Mouse (Mus musculus): ENCODE results near the gene Hes7. TPM values are rescaled to one million over a fixed set of nuclear protein-coding genes. Genes with fewer than 3 reads are reported as not detected.

The Hes7 gene
- polyA plus RNA-seq, 1 experiment from 2014 or later = 0.26 TPM

GRCm38 (mm10) chr11:69075764-69076479, 44.3 kb upstream of the Hes7 start:
- Histone ChIP-seq H3K9ac (replicated peaks; ENCODE audit: low read length) (no peak overlapping the region), H3K27ac (replicated peaks; ENCODE audit: low read depth, low read length) (no peak overlapping the region), H3K27me3 (ENCODE audit: control insufficient read depth, insufficient read depth, low read length) (no peaks in the 10 kb centered on the region), H3K4me1 (ENCODE audit: control insufficient read depth, insufficient read depth, low read length) (peaks cover 16% of the 10 kb centered on the region), H3K4me2 (ENCODE audit: low read length) (no peak overlapping the region), H3K4me3 (replicated peaks; ENCODE audit: low read depth, low read length) (no peak overlapping the region), H3K36me3 (ENCODE audit: control insufficient read depth, insufficient read depth, low read length) (no peaks in the 10 kb centered on the region), H3K9me3 (ENCODE audit: control insufficient read depth, low read length) (no peaks in the 10 kb centered on the region)
- no peak for DNase-seq
- WGBS = 51% methylated on average over 8 of the region's 9 CpGs
- ATAC-seq (ENCODE audit: low FRiP score, low TSS enrichment) = no peak

DNA sequence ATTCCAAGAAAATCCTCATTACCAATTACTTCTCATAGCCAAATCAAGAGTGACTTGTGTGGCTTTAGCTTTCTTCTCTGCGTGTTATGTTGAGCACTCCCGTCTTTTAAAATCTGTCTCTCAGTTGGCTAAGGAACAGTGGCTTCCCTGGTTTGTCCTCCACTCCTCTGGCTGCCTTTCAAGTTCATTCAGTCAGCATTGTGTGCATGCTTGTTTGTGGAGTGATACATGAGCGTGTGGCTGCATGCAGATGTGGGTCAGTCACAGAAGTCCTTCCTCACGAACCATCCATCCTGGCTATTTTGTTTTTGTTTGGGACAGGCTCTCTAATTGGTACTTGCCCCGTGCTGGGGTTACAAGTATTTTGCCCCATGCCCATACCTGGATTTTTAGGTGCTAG, 43.6 kb upstream of the Hes7 start:
- DNase-seq (no peak), ATAC-seq (ENCODE audit: low FRiP score, low TSS enrichment) (no peak)
- H3K9me3 ChIP-seq (ENCODE audit: control insufficient read depth, low read length) = no peaks in the 10 kb centered on the region
- no peak overlapping the region for H3K9ac ChIP-seq (replicated peaks; ENCODE audit: low read length)
- WGBS = 72% methylated on average over 5 of the region's 5 CpGs
- H3K27me3 ChIP-seq (ENCODE audit: control insufficient read depth, insufficient read depth, low read length) = no peaks in the 10 kb centered on the region
- peaks cover 10% of the 10 kb centered on the region for H3K4me1 ChIP-seq (ENCODE audit: control insufficient read depth, insufficient read depth, low read length)
- no peaks in the 10 kb centered on the region for H3K36me3 ChIP-seq (ENCODE audit: control insufficient read depth, insufficient read depth, low read length)
- H3K4me2 ChIP-seq (ENCODE audit: low read length) = no peak overlapping the region
- H3K27ac ChIP-seq (replicated peaks; ENCODE audit: low read depth, low read length) = no peak overlapping the region
- H3K4me3 ChIP-seq (replicated peaks; ENCODE audit: low read depth, low read length) = no peak overlapping the region

DNA sequence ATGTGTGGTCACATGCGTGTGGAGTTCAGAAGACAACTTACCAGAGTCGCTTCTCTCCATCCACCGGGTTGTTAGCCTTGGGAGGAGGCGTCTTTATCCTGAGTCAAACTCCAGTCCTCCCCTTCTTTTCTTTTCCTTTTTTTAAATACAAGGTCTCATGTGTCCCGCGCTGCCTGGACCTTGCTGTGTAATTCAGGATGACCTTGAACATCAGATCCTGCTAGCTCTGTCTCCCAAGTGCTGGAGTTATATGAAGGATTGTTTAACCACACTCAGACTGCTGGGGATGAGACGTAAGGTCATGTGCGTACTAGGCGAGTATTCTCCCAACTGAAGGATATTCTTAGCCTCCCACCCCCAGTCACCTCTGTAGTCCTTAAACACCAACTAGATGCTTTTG, 42.9 kb upstream of the Hes7 start:
- peaks cover 4% of the 10 kb centered on the region for H3K4me1 ChIP-seq (ENCODE audit: control insufficient read depth, insufficient read depth, low read length)
- H3K4me2 ChIP-seq (ENCODE audit: low read length) = no peak overlapping the region
- H3K27ac ChIP-seq (replicated peaks; ENCODE audit: low read depth, low read length) = no peak overlapping the region
- no peak overlapping the region for H3K4me3 ChIP-seq (replicated peaks; ENCODE audit: low read depth, low read length)
- ATAC-seq (ENCODE audit: low FRiP score, low TSS enrichment) = no peak
- no peaks in the 10 kb centered on the region for H3K9me3 ChIP-seq (ENCODE audit: control insufficient read depth, low read length)
- H3K27me3 ChIP-seq (ENCODE audit: control insufficient read depth, insufficient read depth, low read length) = no peaks in the 10 kb centered on the region
- 83% methylated on average over 9 of the region's 9 CpGs for WGBS
- no peaks in the 10 kb centered on the region for H3K36me3 ChIP-seq (ENCODE audit: control insufficient read depth, insufficient read depth, low read length)
- H3K9ac ChIP-seq (replicated peaks; ENCODE audit: low read length) = no peak overlapping the region
- DNase-seq = no peak

DNA sequence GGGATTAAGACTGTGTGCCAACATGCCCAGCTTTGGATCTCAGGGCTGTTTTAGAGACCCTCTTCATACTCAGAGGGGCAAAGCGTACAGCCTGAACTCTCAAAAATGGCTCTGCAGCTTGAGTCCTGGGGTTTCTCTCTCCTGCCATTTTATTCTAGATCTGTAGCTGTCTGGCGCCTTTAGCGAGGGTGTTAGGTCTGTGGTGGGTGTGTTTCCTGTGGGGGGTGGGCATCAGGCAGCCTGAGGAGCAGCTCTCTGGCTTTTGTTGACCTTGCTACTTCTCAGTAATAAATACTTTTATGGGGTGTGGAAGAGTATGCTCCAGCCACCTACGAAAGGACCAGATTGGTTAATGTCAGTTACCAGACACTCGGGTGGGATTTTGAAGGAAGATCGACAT, 42.2 kb upstream of the Hes7 start:
- Histone ChIP-seq H3K36me3 (ENCODE audit: control insufficient read depth, insufficient read depth, low read length) (no peaks in the 10 kb centered on the region), H3K27me3 (ENCODE audit: control insufficient read depth, insufficient read depth, low read length) (no peaks in the 10 kb centered on the region), H3K4me2 (ENCODE audit: low read length) (no peak overlapping the region), H3K4me1 (ENCODE audit: control insufficient read depth, insufficient read depth, low read length) (no peaks in the 10 kb centered on the region), H3K27ac (replicated peaks; ENCODE audit: low read depth, low read length) (no peak overlapping the region), H3K9ac (replicated peaks; ENCODE audit: low read length) (no peak overlapping the region), H3K4me3 (replicated peaks; ENCODE audit: low read depth, low read length) (no peak overlapping the region), H3K9me3 (ENCODE audit: control insufficient read depth, low read length) (no peaks in the 10 kb centered on the region)
- DNase-seq (no peak), ATAC-seq (ENCODE audit: low FRiP score, low TSS enrichment) (no peak)
- 85% methylated on average over 6 of the region's 6 CpGs for WGBS

DNA sequence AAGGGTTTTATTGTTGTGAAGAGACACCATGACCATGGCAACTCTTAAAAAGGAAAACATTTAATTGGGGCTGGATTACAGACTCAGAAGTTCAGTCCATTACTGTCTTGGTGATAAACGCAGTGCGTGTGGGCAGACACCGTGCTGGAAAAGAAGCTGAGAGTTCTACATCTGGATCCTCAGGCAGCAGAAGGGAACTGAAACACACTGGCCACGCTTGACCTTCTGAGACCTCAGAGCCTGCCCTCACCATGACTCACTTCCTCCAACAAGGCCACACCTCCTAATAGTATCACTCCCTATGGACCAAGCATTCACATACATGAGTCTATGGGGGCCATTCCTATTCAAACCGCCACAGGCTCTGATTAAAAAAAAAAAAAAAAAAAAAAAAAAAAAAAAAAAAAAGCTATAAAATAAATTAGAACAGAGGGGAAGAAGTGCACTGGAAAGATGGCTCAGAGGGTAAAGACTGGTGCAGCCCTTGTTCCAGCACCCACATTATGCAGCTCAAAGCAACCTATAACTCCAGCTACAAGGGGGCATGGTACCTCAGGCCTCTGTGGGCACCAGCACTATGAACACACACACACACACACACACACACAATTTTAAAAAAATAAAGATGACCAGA, 41.3 kb upstream of the Hes7 start:
- Histone ChIP-seq H3K9me3 (ENCODE audit: control insufficient read depth, low read length) (no peaks in the 10 kb centered on the region), H3K4me1 (ENCODE audit: control insufficient read depth, insufficient read depth, low read length) (no peaks in the 10 kb centered on the region), H3K27ac (replicated peaks; ENCODE audit: low read depth, low read length) (no peak overlapping the region), H3K4me3 (replicated peaks; ENCODE audit: low read depth, low read length) (no peak overlapping the region), H3K36me3 (ENCODE audit: control insufficient read depth, insufficient read depth, low read length) (no peaks in the 10 kb centered on the region), H3K4me2 (ENCODE audit: low read length) (no peak overlapping the region), H3K27me3 (ENCODE audit: control insufficient read depth, insufficient read depth, low read length) (no peaks in the 10 kb centered on the region), H3K9ac (replicated peaks; ENCODE audit: low read length) (no peak overlapping the region)
- WGBS = 79% methylated on average over 5 of the region's 5 CpGs
- DNase-seq (no peak), ATAC-seq (ENCODE audit: low FRiP score, low TSS enrichment) (no peak)

- H3K27me3 ChIP-seq (ENCODE audit: control insufficient read depth, insufficient read depth, low read length) = no peaks in the 10 kb centered on the region
- no peak overlapping the region for H3K27ac ChIP-seq (replicated peaks; ENCODE audit: low read depth, low read length)
- no peak overlapping the region for H3K9ac ChIP-seq (replicated peaks; ENCODE audit: low read length)
- H3K4me2 ChIP-seq (ENCODE audit: low read length) = no peak overlapping the region
- H3K4me1 ChIP-seq (ENCODE audit: control insufficient read depth, insufficient read depth, low read length) = no peaks in the 10 kb centered on the region
- ATAC-seq (ENCODE audit: low FRiP score, low TSS enrichment) (no peak), DNase-seq (no peak)
- H3K9me3 ChIP-seq (ENCODE audit: control insufficient read depth, low read length) = no peaks in the 10 kb centered on the region
- H3K4me3 ChIP-seq (replicated peaks; ENCODE audit: low read depth, low read length) = no peak overlapping the region
- 89% methylated on average over 15 of the region's 15 CpGs for WGBS
- no peaks in the 10 kb centered on the region for H3K36me3 ChIP-seq (ENCODE audit: control insufficient read depth, insufficient read depth, low read length)
Measured at GRCm38 (mm10) chr11:69080102-69080854, 39.9 kb upstream of the Hes7 start.

DNA sequence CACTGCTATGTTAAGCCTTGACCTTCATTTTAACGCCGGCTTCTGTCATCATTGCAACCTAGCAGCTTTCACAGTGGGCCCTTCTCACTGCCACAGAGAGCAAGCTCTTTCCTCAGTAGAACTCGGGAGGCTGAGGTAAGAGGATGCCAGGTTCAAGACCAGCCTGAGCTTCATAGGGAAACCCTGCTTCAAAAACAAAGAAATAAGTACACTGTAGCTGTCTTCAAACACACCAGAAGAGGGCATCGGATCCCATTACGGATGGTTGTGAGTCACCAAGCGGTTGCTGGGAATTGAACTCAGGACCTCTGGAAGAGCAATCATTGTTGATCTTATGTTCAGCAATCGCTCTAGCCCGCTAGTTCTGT, 39.4 kb upstream of the Hes7 start:
- no peak overlapping the region for H3K9ac ChIP-seq (replicated peaks; ENCODE audit: low read length)
- no peaks in the 10 kb centered on the region for H3K36me3 ChIP-seq (ENCODE audit: control insufficient read depth, insufficient read depth, low read length)
- H3K27me3 ChIP-seq (ENCODE audit: control insufficient read depth, insufficient read depth, low read length) = no peaks in the 10 kb centered on the region
- H3K4me1 ChIP-seq (ENCODE audit: control insufficient read depth, insufficient read depth, low read length) = no peaks in the 10 kb centered on the region
- H3K4me3 ChIP-seq (replicated peaks; ENCODE audit: low read depth, low read length) = no peak overlapping the region
- ATAC-seq (ENCODE audit: low FRiP score, low TSS enrichment) (no peak), DNase-seq (no peak)
- H3K27ac ChIP-seq (replicated peaks; ENCODE audit: low read depth, low read length) = no peak overlapping the region
- no peaks in the 10 kb centered on the region for H3K9me3 ChIP-seq (ENCODE audit: control insufficient read depth, low read length)
- H3K4me2 ChIP-seq (ENCODE audit: low read length) = no peak overlapping the region
- WGBS = 84% methylated on average over 8 of the region's 8 CpGs

DNA sequence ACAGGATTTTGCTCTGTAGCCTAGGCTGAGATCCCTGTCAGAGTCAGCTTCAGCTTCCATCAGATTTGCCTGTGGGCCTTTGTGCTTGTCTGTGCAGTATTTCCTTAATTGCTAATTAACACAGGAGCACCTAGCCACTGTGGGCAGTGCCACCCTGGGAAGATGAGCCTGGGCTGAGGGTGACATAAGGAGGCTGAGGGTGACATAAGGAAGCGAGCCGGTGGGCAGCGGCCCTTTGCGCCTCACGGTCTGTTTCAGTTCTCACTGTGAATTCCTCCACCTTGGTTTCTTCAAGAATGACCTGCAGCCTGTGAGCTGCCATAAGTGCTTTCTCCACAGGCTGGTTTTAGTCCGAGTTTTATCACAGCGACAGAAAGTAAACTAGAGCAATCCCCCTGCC, 38.6 kb upstream of the Hes7 start:
- DNase-seq (no peak), ATAC-seq (ENCODE audit: low FRiP score, low TSS enrichment) (no peak)
- no peak overlapping the region for H3K9ac ChIP-seq (replicated peaks; ENCODE audit: low read length)
- H3K27me3 ChIP-seq (ENCODE audit: control insufficient read depth, insufficient read depth, low read length) = no peaks in the 10 kb centered on the region
- H3K27ac ChIP-seq (replicated peaks; ENCODE audit: low read depth, low read length) = no peak overlapping the region
- H3K4me3 ChIP-seq (replicated peaks; ENCODE audit: low read depth, low read length) = no peak overlapping the region
- H3K9me3 ChIP-seq (ENCODE audit: control insufficient read depth, low read length) = no peaks in the 10 kb centered on the region
- WGBS = 88% methylated on average over 7 of the region's 7 CpGs
- no peaks in the 10 kb centered on the region for H3K4me1 ChIP-seq (ENCODE audit: control insufficient read depth, insufficient read depth, low read length)
- no peak overlapping the region for H3K4me2 ChIP-seq (ENCODE audit: low read length)
- no peaks in the 10 kb centered on the region for H3K36me3 ChIP-seq (ENCODE audit: control insufficient read depth, insufficient read depth, low read length)

- ATAC-seq (ENCODE audit: low FRiP score, low TSS enrichment) = no peak
- H3K27ac ChIP-seq (replicated peaks; ENCODE audit: low read depth, low read length) = no peak overlapping the region
- no peak overlapping the region for H3K9ac ChIP-seq (replicated peaks; ENCODE audit: low read length)
- H3K27me3 ChIP-seq (ENCODE audit: control insufficient read depth, insufficient read depth, low read length) = no peaks in the 10 kb centered on the region
- peaks cover 15% of the 10 kb centered on the region for H3K4me1 ChIP-seq (ENCODE audit: control insufficient read depth, insufficient read depth, low read length)
- WGBS = 67% methylated on average over 6 of the region's 6 CpGs
- H3K4me3 ChIP-seq (replicated peaks; ENCODE audit: low read depth, low read length) = no peak overlapping the region
- H3K9me3 ChIP-seq (ENCODE audit: control insufficient read depth, low read length) = no peaks in the 10 kb centered on the region
- no peak overlapping the region for H3K4me2 ChIP-seq (ENCODE audit: low read length)
- DNase-seq = no peak
- H3K36me3 ChIP-seq (ENCODE audit: control insufficient read depth, insufficient read depth, low read length) = peaks cover 12% of the 10 kb centered on the region
Measured at GRCm38 (mm10) chr11:69085608-69086007, 34.6 kb upstream of the Hes7 start.
